Mouse (Mus musculus): ENCODE measurements around the gene Vmn1r168.
"Not testable (repeated sequence)": the region's sequence is repeated elsewhere in the genome, so short reads cannot be mapped to it uniquely, and the experiment has no call there.

Gene Vmn1r168

GRCm38 (mm10) chr7:23539432-23539831 is at the start of gene Vmn1r168:
Gene Vmn1r168, plus strand, starts transcription at chr7:23539732.
- DNase-seq (ENCODE audit: low spot score in 2 of 2), result not testable (repeated sequence)

GRCm38 (mm10) chr7:23507106-23507505 is 32.4 kb upstream of the Vmn1r168 start, which contains the start of gene Vmn1r167:
Gene Vmn1r167, minus strand, starts transcription at chr7:23507206.
- not testable (repeated sequence) for DNase-seq (ENCODE audit: low spot score in 2 of 2)

- DNase-seq (ENCODE audit: low spot score in 2 of 2), result not testable (repeated sequence)
Measured at GRCm38 (mm10) chr7:23575226-23575625, 35.7 kb downstream of the Vmn1r168 start, which contains the start of gene Vmn1r169. Gene Vmn1r169, plus strand, starts transcription at chr7:23575526.
